Mouse (Mus musculus) small intestine, adult 2 months (tissue): ENCODE measurements around the gene Ctsc. TPM values are rescaled to one million over a fixed set of nuclear protein-coding genes. Genes with fewer than 3 reads are reported as not detected.
"Not testable (repeated sequence)": the region's sequence is repeated elsewhere in the genome, so short reads cannot be mapped to it uniquely, and the experiment has no call there.

Experiments
- H3K27ac ChIP-seq: fragments of 200-500 bp; 2 replicates; pipeline ENCODE4 v1.5.1; 2012; ENCODE audit warnings: low read depth, low read length, control low read depth, inconsistent platforms; ENCODE audit not compliant: insufficient read depth
- H3K27me3 ChIP-seq: fragments of 200-500 bp; 2 replicates; pipeline ENCODE4 v1.6.1; 2012; ENCODE audit warnings: mild to moderate bottlenecking, moderate library complexity, low read length, inconsistent platforms; ENCODE audit not compliant: control insufficient read depth, insufficient read depth
- H3K36me3 ChIP-seq: fragments of 200-500 bp; 2 replicates; pipeline ENCODE4 v1.6.1; 2012; ENCODE audit warnings: mild to moderate bottlenecking, low read length, control low read depth, inconsistent platforms; ENCODE audit not compliant: control insufficient read depth, insufficient read depth
- H3K4me1 ChIP-seq: fragments of 200-500 bp; 2 replicates; pipeline ENCODE4 v1.6.1; 2012; ENCODE audit warnings: low read length, inconsistent platforms, mixed read lengths; ENCODE audit not compliant: control insufficient read depth, insufficient read depth, insufficient read length
- H3K4me3 ChIP-seq: fragments of 200-500 bp; 2 replicates; pipeline ENCODE4 v1.5.1; 2012; ENCODE audit warnings: low read depth, mild to moderate bottlenecking, control low read depth, inconsistent platforms, low read length, moderate library complexity
- CTCF ChIP-seq: fragments of 200-500 bp; IDR thresholded peaks from 2 replicates; pipeline ENCODE4 v1.5.1; 2012; ENCODE audit warnings: low read depth, mild to moderate bottlenecking, control low read depth, inconsistent platforms, low read length, moderate library complexity, mixed read lengths; ENCODE audit not compliant: insufficient replicate concordance, insufficient read length; ENCODE audit errors: extremely low read depth
- POLR2A ChIP-seq: fragments of 200-500 bp; IDR thresholded peaks from 2 replicates; pipeline ENCODE4 v1.6.1; 2012; ENCODE audit warnings: low read depth, mild to moderate bottlenecking, control low read depth, inconsistent platforms, low read length, moderate library complexity
- WGBS: fragments of 180-500 bp; shearing (Covaris S2); methylation state at CpG from one replicate; pipeline ENCODE4 v1.1.7; 2018; 5-methylcytosine and 5-hydroxymethylcytosine counted together
- polyA plus RNA-seq: library from polyadenylated mRNA; depleted of rRNA; stranded (reverse); fragments of >200 nt; gene quantifications from 2 replicates; pipeline ENCODE4 v1.2.3, GENCODE M21; 2012; rRNA removed

Gene Ctsc
- 27.6 and 52.0 TPM in 2 replicates for polyA plus RNA-seq

GRCm38 (mm10) chr7:88277858-88278627 lies at the start of gene Ctsc:
Ctsc (plus strand) TSS chr7:88278085.
- peaks cover 3% of the 10 kb centered on the region for H3K4me1 ChIP-seq
- peaks cover 8% of the 10 kb centered on the region for H3K36me3 ChIP-seq
- peak within 1 kb of the TSS; percentile 93 for H3K27ac ChIP-seq
- TF ChIP-seq POLR2A (peak; percentile 91), CTCF (peak; percentile 12; the same call in 1 of the 2 replicates)
- no peaks in the 10 kb centered on the region for H3K27me3 ChIP-seq
- peak within 1 kb of the TSS; percentile 95 for H3K4me3 ChIP-seq
- WGBS: 1% methylated on average over 34 of the region's 34 CpGs

- H3K27ac ChIP-seq: no peak overlapping the region
- H3K36me3 ChIP-seq: no peaks in the 10 kb centered on the region
- no peak overlapping the region for H3K4me3 ChIP-seq
- WGBS: 48% methylated on average over 2 of the region's 2 CpGs
- TF ChIP-seq CTCF: no peak
- TF ChIP-seq POLR2A: no peak
- H3K4me1 ChIP-seq: peaks cover 2% of the 10 kb centered on the region; the same call in 1 of the 2 replicates
- H3K27me3 ChIP-seq: no peaks in the 10 kb centered on the region
Measured at GRCm38 (mm10) chr7:88229051-88229450, 48.8 kb upstream of the Ctsc start.

- Histone ChIP-seq H3K27ac (no peak overlapping the region), H3K4me3 (no peak overlapping the region), H3K4me1 (peaks cover 2% of the 10 kb centered on the region; the same call in 1 of the 2 replicates), H3K36me3 (no peaks in the 10 kb centered on the region), H3K27me3 (no peaks in the 10 kb centered on the region)
- no peak for TF ChIP-seq CTCF
- TF ChIP-seq POLR2A: no peak
- 89% methylated on average over 4 of the region's 4 CpGs for WGBS
Measured at GRCm38 (mm10) chr7:88230121-88230520, 47.8 kb upstream of the Ctsc start.

- WGBS: 86% methylated on average over 7 of the region's 7 CpGs
- no peaks in the 10 kb centered on the region for H3K27me3 ChIP-seq
Measured at GRCm38 (mm10) chr7:88230756-88231522, 46.9 kb upstream of the Ctsc start.

GRCm38 (mm10) chr7:88243059-88243458 lies 34.8 kb upstream of the Ctsc start:
- Histone ChIP-seq H3K27me3 (no peaks in the 10 kb centered on the region), H3K4me1 (no peaks in the 10 kb centered on the region), H3K36me3 (no peaks in the 10 kb centered on the region), H3K27ac (no peak overlapping the region), H3K4me3 (no peak overlapping the region)
- WGBS: 47% methylated on average over 3 of the region's 3 CpGs
- TF ChIP-seq POLR2A (no peak), CTCF (no peak)

More at GRCm38 (mm10) chr7:88230756-88231522, 46.9 kb upstream of the Ctsc start:
- H3K4me1 ChIP-seq: peaks cover 1% of the 10 kb centered on the region; the same call in 1 of the 2 replicates
- H3K36me3 ChIP-seq: no peaks in the 10 kb centered on the region
- H3K27ac ChIP-seq: no peak overlapping the region
- H3K4me3 ChIP-seq: no peak overlapping the region
- TF ChIP-seq CTCF (no peak), POLR2A (no peak)

GRCm38 (mm10) chr7:88244462-88244861 lies 33.4 kb upstream of the Ctsc start:
- Histone ChIP-seq H3K27ac (no peak overlapping the region), H3K4me3 (no peak overlapping the region), H3K27me3 (no peaks in the 10 kb centered on the region), H3K36me3 (no peaks in the 10 kb centered on the region), H3K4me1 (no peaks in the 10 kb centered on the region)
- TF ChIP-seq POLR2A (no peak), CTCF (no peak)

- H3K27ac ChIP-seq, H3K4me3 ChIP-seq, H3K36me3 ChIP-seq, H3K4me1 ChIP-seq, H3K27me3 ChIP-seq: not testable (repeated sequence)
- WGBS: 88% methylated on average over 2 of the region's 2 CpGs
Measured at GRCm38 (mm10) chr7:88250380-88250779, 27.5 kb upstream of the Ctsc start.
